Mouse (Mus musculus) kidney, embryonic 16.5 days (tissue): ENCODE results near the gene Mettl7a3. TPM values are rescaled to one million over a fixed set of nuclear protein-coding genes. Genes with fewer than 3 reads are reported as not detected.
"Not testable (repeated sequence)": the region's sequence is repeated elsewhere in the genome, so short reads cannot be mapped to it uniquely, and the experiment has no call there.

Source experiments
- ATAC-seq: fragments of 200-750 bp; cut with Nextera tagmentation; 2 replicates; pipeline ENCODE4 v1.8.0; 2017; ENCODE audit warnings: moderate TSS enrichment; ENCODE audit not compliant: low FRiP score, low TSS enrichment
- H3K27ac ChIP-seq: fragments of 300-500 bp; sonication (generic); 2 replicates; pipeline ENCODE4 v1.5.1; 2014; ENCODE audit warnings: low read length
- H3K27me3 ChIP-seq: fragments of 300-500 bp; sonication (generic); 2 replicates; pipeline ENCODE4 v1.6.1; 2014; ENCODE audit warnings: low read length, control low read depth, mixed read lengths; ENCODE audit not compliant: insufficient read depth
- H3K36me3 ChIP-seq: fragments of 300-500 bp; sonication (generic); 2 replicates; pipeline ENCODE4 v1.6.1; 2014; ENCODE audit warnings: low read length, control low read depth, mixed read lengths; ENCODE audit not compliant: insufficient read depth
- H3K4me1 ChIP-seq: fragments of 300-500 bp; sonication (generic); 2 replicates; pipeline ENCODE4 v1.6.1; 2014; ENCODE audit warnings: low read length, control low read depth, mixed read lengths; ENCODE audit not compliant: insufficient read depth
- H3K4me2 ChIP-seq: fragments of 300-500 bp; sonication (generic); replicated peaks from 2 replicates; pipeline ENCODE4 v1.6.1; 2014; ENCODE audit warnings: low read depth, low read length
- H3K4me3 ChIP-seq: fragments of 300-500 bp; sonication (generic); 2 replicates; pipeline ENCODE4 v1.5.1; 2014; ENCODE audit warnings: mild to moderate bottlenecking, low read length
- H3K9ac ChIP-seq: fragments of 300-500 bp; sonication (generic); replicated peaks from 2 replicates; pipeline ENCODE4 v1.6.1; 2014; ENCODE audit warnings: low read length
- H3K9me3 ChIP-seq: fragments of 300-500 bp; sonication (generic); 2 replicates; pipeline ENCODE4 v1.6.1; 2016; ENCODE audit warnings: low read length, control low read depth
- WGBS: fragments of 180-500 bp; shearing (Covaris S2); extraction: QIAGEN DNeasy Blood & Tissue Kit; methylation state at CpG from one replicate; pipeline ENCODE4 v1.1.7; 2014; 5-methylcytosine and 5-hydroxymethylcytosine counted together
- polyA plus RNA-seq: library from polyadenylated mRNA; unstranded; fragments of >200 nt; fragmentation: Nextera tagmentation; extraction: Ambion mirVana; gene quantifications from 2 replicates; pipeline ENCODE4 v1.2.1, GENCODE M21; 2015

Mettl7a3 gene
- polyA plus RNA-seq, 1 experiment from 2014 or later, result 0.19 TPM

GRCm38 (mm10) chr15:100325235-100325634 is 9.5 kb upstream of the Mettl7a3 start:
- H3K4me3 ChIP-seq, result no peak overlapping the region
- no peaks in the 10 kb centered on the region for H3K9me3 ChIP-seq
- H3K4me1 ChIP-seq, result no peaks in the 10 kb centered on the region

GRCm38 (mm10) chr15:100328089-100328488 is 6.6 kb upstream of the Mettl7a3 start:
- H3K9ac ChIP-seq, H3K4me3 ChIP-seq, H3K4me2 ChIP-seq, H3K36me3 ChIP-seq, ATAC-seq, H3K4me1 ChIP-seq, H3K27me3 ChIP-seq, H3K9me3 ChIP-seq, H3K27ac ChIP-seq: not testable (repeated sequence)
- WGBS, result 70% methylated on average over 3 of the region's 4 CpGs

More at GRCm38 (mm10) chr15:100325235-100325634, 9.5 kb upstream of the Mettl7a3 start:
- 52% methylated on average over 3 of the region's 3 CpGs for WGBS
- Histone ChIP-seq H3K9ac (no peak overlapping the region), H3K36me3 (no peaks in the 10 kb centered on the region), H3K27me3 (no peaks in the 10 kb centered on the region), H3K4me2 (no peak overlapping the region), H3K27ac (no peak overlapping the region)
- no peak for ATAC-seq

- ATAC-seq, result peak; percentile 70
- not testable (repeated sequence) for H3K27me3 ChIP-seq
- 23% methylated on average over 10 of the region's 10 CpGs for WGBS
These were observed 5.4 kb upstream of the Mettl7a3 start for GRCm38 (mm10) chr15:100329336-100329735.

GRCm38 (mm10) chr15:100330739-100331138 is 4.0 kb upstream of the Mettl7a3 start:
- no peak for ATAC-seq
- H3K9me3 ChIP-seq, result no peaks in the 10 kb centered on the region
- 37% methylated on average over 7 of the region's 7 CpGs for WGBS
- no peak overlapping the region for H3K27ac ChIP-seq
- no peaks in the 10 kb centered on the region for H3K4me1 ChIP-seq
- H3K27me3 ChIP-seq, result no peaks in the 10 kb centered on the region
- H3K4me2 ChIP-seq, result no peak overlapping the region
- no peak overlapping the region for H3K4me3 ChIP-seq
- H3K9ac ChIP-seq, result no peak overlapping the region
- H3K36me3 ChIP-seq, result no peaks in the 10 kb centered on the region

More at GRCm38 (mm10) chr15:100329336-100329735, 5.4 kb upstream of the Mettl7a3 start:
- not testable (repeated sequence) for H3K4me3 ChIP-seq, H3K4me2 ChIP-seq, H3K36me3 ChIP-seq, H3K9me3 ChIP-seq, H3K9ac ChIP-seq, H3K4me1 ChIP-seq, H3K27ac ChIP-seq

- not testable (repeated sequence) for ATAC-seq, H3K27ac ChIP-seq, H3K9me3 ChIP-seq, H3K27me3 ChIP-seq, H3K4me3 ChIP-seq, H3K36me3 ChIP-seq, H3K9ac ChIP-seq, H3K4me2 ChIP-seq, H3K4me1 ChIP-seq
- 47% methylated on average over 2 of the region's 10 CpGs for WGBS
These were observed 2.4 kb upstream of the Mettl7a3 start for GRCm38 (mm10) chr15:100332077-100332961.

- not testable (repeated sequence) for H3K9me3 ChIP-seq, H3K4me2 ChIP-seq
- ATAC-seq, result peak; percentile 29; the same call in 1 of the 2 replicates
These were observed 2.6 kb downstream of the Mettl7a3 start for GRCm38 (mm10) chr15:100337328-100337727.

GRCm38 (mm10) chr15:100337847-100338246 is 3.1 kb downstream of the Mettl7a3 start:
- not testable (repeated sequence) for H3K27ac ChIP-seq, H3K4me3 ChIP-seq, H3K36me3 ChIP-seq, H3K9ac ChIP-seq, H3K4me1 ChIP-seq, H3K9me3 ChIP-seq, H3K27me3 ChIP-seq, H3K4me2 ChIP-seq
- 22% methylated on average over 9 of the region's 10 CpGs for WGBS
- 0 out of 2 replicates have a peak, but pooled peaks have one; percentile 39 for ATAC-seq

More at GRCm38 (mm10) chr15:100337328-100337727, 2.6 kb downstream of the Mettl7a3 start:
- not testable (repeated sequence) for H3K27me3 ChIP-seq, H3K27ac ChIP-seq, H3K9ac ChIP-seq, H3K36me3 ChIP-seq, H3K4me3 ChIP-seq, H3K4me1 ChIP-seq

- 36% methylated on average over 4 of the region's 5 CpGs for WGBS
These were observed 6.7 kb downstream of the Mettl7a3 start for GRCm38 (mm10) chr15:100341314-100341980.

GRCm38 (mm10) chr15:100345484-100345883 is 10.8 kb downstream of the Mettl7a3 start:
- H3K27me3 ChIP-seq, result no peaks in the 10 kb centered on the region
- no peak overlapping the region for H3K4me3 ChIP-seq
- peaks cover 5% of the 10 kb centered on the region; the same call in 1 of the 2 replicates for H3K4me1 ChIP-seq
- no peaks in the 10 kb centered on the region for H3K9me3 ChIP-seq
- no peaks in the 10 kb centered on the region for H3K36me3 ChIP-seq
- H3K27ac ChIP-seq, result no peak overlapping the region
- ATAC-seq, result no peak
- no peak overlapping the region for H3K4me2 ChIP-seq
- no peak overlapping the region for H3K9ac ChIP-seq

More at GRCm38 (mm10) chr15:100341314-100341980, 6.7 kb downstream of the Mettl7a3 start:
- not testable (repeated sequence) for H3K4me3 ChIP-seq, H3K27ac ChIP-seq, H3K4me2 ChIP-seq, H3K9ac ChIP-seq, ATAC-seq, H3K27me3 ChIP-seq, H3K9me3 ChIP-seq, H3K36me3 ChIP-seq, H3K4me1 ChIP-seq

GRCm38 (mm10) chr15:100346761-100347160 is 12.0 kb downstream of the Mettl7a3 start:
- ATAC-seq, result 0 out of 2 replicates have a peak, but pooled peaks have one; percentile 74
- no peaks in the 10 kb centered on the region for H3K9me3 ChIP-seq
- H3K4me3 ChIP-seq, result no peak overlapping the region
- 65% methylated on average over 14 of the region's 14 CpGs for WGBS
- no peak overlapping the region for H3K4me2 ChIP-seq
- peak overlapping the region; percentile 39 for H3K27ac ChIP-seq
- H3K36me3 ChIP-seq, result no peaks in the 10 kb centered on the region
- no peak overlapping the region for H3K9ac ChIP-seq
- no peaks in the 10 kb centered on the region for H3K27me3 ChIP-seq
- H3K4me1 ChIP-seq, result peaks cover 5% of the 10 kb centered on the region; the same call in 1 of the 2 replicates
